Mouse (Mus musculus) hindbrain, embryonic 11.5 days (tissue): ENCODE data around the gene Slc35g2. TPM values are rescaled to one million over a fixed set of nuclear protein-coding genes. Genes with fewer than 3 reads are reported as not detected.

Experiments
- ATAC-seq: fragments of 200-750 bp; cut with Nextera tagmentation; 2 replicates; pipeline ENCODE4 v1.8.0; 2017; ENCODE audit warnings: mild to moderate bottlenecking, moderate TSS enrichment, moderate library complexity; ENCODE audit not compliant: low FRiP score
- DNase-seq: peaks from one replicate; pipeline ENCODE4 v3.0.0-alpha.2; 2015; ENCODE audit warnings: low spot score
- H3K27ac ChIP-seq: fragments of 300-500 bp; sonication (generic); 2 replicates; pipeline ENCODE4 v1.5.1; 2014; ENCODE audit warnings: mild to moderate bottlenecking, low read depth, low read length
- H3K27me3 ChIP-seq: fragments of 300-500 bp; sonication (generic); 2 replicates; pipeline ENCODE4 v1.6.1; 2014; ENCODE audit warnings: mild to moderate bottlenecking, low read length, moderate library complexity, mixed read lengths; ENCODE audit not compliant: control insufficient read depth, insufficient read depth
- H3K36me3 ChIP-seq: fragments of 300-500 bp; sonication (generic); 2 replicates; pipeline ENCODE4 v1.6.1; 2014; ENCODE audit warnings: mild to moderate bottlenecking, low read length, moderate library complexity, mixed read lengths; ENCODE audit not compliant: control insufficient read depth, insufficient read depth
- H3K4me1 ChIP-seq: fragments of 300-500 bp; sonication (generic); replicated peaks from 2 replicates; pipeline ENCODE4 v1.6.1; 2014; ENCODE audit warnings: low read length, mixed read lengths; ENCODE audit not compliant: control insufficient read depth, insufficient read depth
- H3K4me2 ChIP-seq: fragments of 300-500 bp; sonication (generic); replicated peaks from 2 replicates; pipeline ENCODE4 v1.6.1; 2014; ENCODE audit warnings: mild to moderate bottlenecking, low read depth, low read length
- H3K4me3 ChIP-seq: fragments of 300-500 bp; sonication (generic); 2 replicates; pipeline ENCODE4 v1.5.1; 2014; ENCODE audit warnings: low read depth, low read length
- H3K9ac ChIP-seq: fragments of 300-500 bp; sonication (generic); 2 replicates; pipeline ENCODE4 v1.6.1; 2014; ENCODE audit warnings: low read depth, low read length
- H3K9me3 ChIP-seq: fragments of 300-500 bp; sonication (generic); 2 replicates; pipeline ENCODE4 v1.6.1; 2016; ENCODE audit warnings: low read length; ENCODE audit not compliant: control insufficient read depth
- WGBS: fragments of 180-500 bp; shearing (Covaris S2); extraction: QIAGEN DNeasy Blood & Tissue Kit; methylation state at CpG from one replicate; pipeline ENCODE4 v1.1.7; 2014; 5-methylcytosine and 5-hydroxymethylcytosine counted together
- polyA plus RNA-seq: library from polyadenylated mRNA; unstranded; fragments of >200 nt; fragmentation: Nextera tagmentation; extraction: Ambion mirVana; gene quantifications from 2 replicates; pipeline ENCODE4 v1.2.1, GENCODE M21; 2014

Slc35g2 gene
- polyA plus RNA-seq, 1 experiment from 2014 or later, result 5.9 TPM

DNA sequence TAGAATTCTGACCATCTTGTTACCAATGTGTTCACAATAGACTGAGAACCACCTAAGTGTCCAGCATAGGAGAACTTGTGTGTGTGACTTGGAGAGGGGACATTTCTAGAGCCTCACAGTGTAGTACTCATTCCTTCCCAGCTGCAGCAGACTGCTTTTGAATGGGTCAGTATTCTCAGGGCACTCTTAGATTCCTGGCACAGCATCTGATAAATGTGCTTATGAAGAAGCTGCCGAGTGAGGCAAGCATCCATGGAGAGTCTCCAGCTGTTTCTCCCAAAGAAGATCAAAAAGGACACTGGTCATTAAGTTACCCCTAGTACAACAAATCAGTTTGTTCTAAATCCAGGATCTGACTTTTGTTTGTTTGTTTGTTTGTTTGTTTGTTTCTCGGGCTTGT lies 2.4 kb upstream of the Slc35g2 start:
- H3K9me3 ChIP-seq, result no peaks in the 10 kb centered on the region
- H3K36me3 ChIP-seq, result no peaks in the 10 kb centered on the region
- no peaks in the 10 kb centered on the region for H3K27me3 ChIP-seq
- peaks cover 2% of the 10 kb centered on the region; the same call in 1 of the 2 replicates for H3K4me1 ChIP-seq
- no peak overlapping the region for H3K4me3 ChIP-seq
- DNase-seq (no peak), ATAC-seq (no peak)
- H3K4me2 ChIP-seq, result no peak overlapping the region
- no peak overlapping the region for H3K27ac ChIP-seq
- H3K9ac ChIP-seq, result no peak overlapping the region
- WGBS, result 83% methylated on average over 2 of the region's 2 CpGs

DNA sequence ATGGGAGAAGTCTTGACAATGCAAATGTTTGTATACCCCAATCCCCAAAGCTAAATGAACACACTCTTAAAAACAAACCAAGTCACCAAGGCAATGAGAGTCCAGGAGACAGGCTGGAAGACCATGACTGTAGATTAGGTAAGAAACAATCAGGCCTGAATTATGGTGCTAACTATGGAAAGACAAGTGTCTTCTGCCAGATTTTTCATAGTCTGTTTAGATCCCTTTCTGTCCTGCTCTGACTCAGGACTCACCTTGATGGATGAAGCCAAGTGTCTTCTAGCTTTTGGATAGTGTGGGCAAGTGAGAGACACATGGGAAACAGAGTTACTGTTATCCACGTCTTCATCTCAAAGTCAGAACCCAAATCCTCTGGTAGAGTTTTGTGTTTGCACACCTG lies 621 bp upstream of the Slc35g2 start:
- Histone ChIP-seq H3K27me3 (no peaks in the 10 kb centered on the region), H3K4me3 (no peak overlapping the region), H3K36me3 (no peaks in the 10 kb centered on the region), H3K4me2 (no peak overlapping the region; the same call in 1 of the 2 replicates), H3K27ac (no peak overlapping the region), H3K9ac (no peak overlapping the region), H3K9me3 (no peaks in the 10 kb centered on the region), H3K4me1 (peaks cover 2% of the 10 kb centered on the region; the same call in 1 of the 2 replicates)
- WGBS, result 78% methylated on average over 1 of the region's 1 CpGs
- ATAC-seq (peak; percentile 5; the same call in 1 of the 2 replicates), DNase-seq (no peak)

DNA sequence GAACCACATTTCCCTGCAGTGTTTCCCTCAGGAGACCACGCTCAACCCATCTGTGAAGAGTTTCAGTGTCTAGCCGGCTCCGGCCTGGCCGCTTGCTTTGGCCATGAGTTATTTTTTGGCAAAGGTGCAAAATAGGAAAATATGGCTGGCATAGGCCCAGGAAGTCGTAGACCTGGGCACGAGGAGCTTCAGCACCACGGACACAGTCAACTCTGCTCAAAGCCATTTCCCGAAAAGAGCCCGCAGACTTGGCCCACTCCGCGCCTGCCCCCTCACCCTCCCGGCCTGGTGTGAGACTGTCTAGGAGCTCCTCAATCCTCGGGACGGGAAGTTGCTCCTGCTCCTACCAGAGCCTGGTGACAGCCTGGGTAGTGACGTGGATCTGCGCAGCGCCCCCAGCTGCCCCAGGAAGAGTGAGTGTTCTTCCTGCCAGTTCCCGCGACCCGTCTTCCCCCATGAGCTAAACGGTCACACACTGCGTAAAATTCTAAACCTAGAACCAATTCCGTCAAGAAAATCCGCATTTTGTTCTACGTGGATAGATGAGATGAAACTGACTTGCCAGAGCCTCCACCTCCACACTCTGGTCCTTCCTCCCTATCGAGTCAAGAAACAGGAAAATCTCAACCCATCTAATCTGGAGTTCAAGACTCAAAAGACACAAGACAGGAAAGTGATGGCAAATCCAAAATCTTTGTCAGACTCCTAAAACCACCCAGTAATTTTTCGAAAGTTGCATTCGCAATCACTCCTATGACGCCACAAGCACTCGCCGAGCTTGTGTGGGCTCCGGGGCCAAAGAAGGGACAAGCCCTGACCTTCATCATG lies 878 bp downstream of the Slc35g2 start:
- H3K4me2 ChIP-seq, result peak overlapping the region; percentile 94
- H3K9ac ChIP-seq, result peak overlapping the region; percentile 56
- no peaks in the 10 kb centered on the region for H3K9me3 ChIP-seq
- ATAC-seq, result peak; percentile 61; the same call in 1 of the 2 replicates
- H3K36me3 ChIP-seq, result no peaks in the 10 kb centered on the region
- H3K4me1 ChIP-seq, result peaks cover 2% of the 10 kb centered on the region; the same call in 1 of the 2 replicates
- no peaks in the 10 kb centered on the region for H3K27me3 ChIP-seq
- peak overlapping the region; percentile 66 for H3K4me3 ChIP-seq
- no peak overlapping the region for H3K27ac ChIP-seq
- DNase-seq, result peak; percentile 65
- WGBS, result 8% methylated on average over 32 of the region's 32 CpGs

DNA sequence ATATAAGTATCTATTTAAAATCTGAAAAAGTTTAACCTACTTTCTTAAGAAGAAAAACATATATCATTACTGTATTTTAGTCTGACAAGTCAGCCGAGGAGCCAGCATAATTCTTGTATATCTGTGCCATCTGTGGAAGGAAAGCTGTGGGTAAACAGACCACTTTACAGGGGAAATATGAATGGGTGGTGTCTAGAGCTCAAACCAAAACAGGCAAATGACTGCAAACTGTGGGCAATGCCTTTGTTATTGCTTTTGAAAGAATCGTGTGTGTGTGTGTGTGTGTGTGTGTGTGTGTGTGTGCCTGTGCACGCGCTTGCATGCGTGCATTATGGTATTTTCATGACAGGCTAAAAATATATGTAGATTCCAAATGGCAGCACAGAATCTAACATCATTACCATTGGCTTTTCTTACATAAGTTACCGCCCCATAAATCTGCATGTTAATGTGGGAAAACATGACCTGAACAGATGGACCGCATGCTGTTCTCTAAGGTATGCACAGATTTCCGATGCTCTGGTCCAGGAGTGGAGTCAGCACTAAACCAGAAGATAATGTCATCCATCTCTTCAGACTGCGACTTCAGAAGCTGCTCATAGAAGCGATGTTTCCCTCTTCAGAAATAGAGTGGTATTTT lies 10.5 kb downstream of the Slc35g2 start:
- no peak overlapping the region for H3K4me3 ChIP-seq
- H3K9me3 ChIP-seq, result no peaks in the 10 kb centered on the region
- H3K4me1 ChIP-seq, result no peaks in the 10 kb centered on the region
- no peaks in the 10 kb centered on the region for H3K36me3 ChIP-seq
- H3K9ac ChIP-seq, result no peak overlapping the region
- H3K4me2 ChIP-seq, result no peak overlapping the region
- DNase-seq (no peak), ATAC-seq (no peak)
- 88% methylated on average over 10 of the region's 10 CpGs for WGBS
- H3K27me3 ChIP-seq, result no peaks in the 10 kb centered on the region
- no peak overlapping the region for H3K27ac ChIP-seq

DNA sequence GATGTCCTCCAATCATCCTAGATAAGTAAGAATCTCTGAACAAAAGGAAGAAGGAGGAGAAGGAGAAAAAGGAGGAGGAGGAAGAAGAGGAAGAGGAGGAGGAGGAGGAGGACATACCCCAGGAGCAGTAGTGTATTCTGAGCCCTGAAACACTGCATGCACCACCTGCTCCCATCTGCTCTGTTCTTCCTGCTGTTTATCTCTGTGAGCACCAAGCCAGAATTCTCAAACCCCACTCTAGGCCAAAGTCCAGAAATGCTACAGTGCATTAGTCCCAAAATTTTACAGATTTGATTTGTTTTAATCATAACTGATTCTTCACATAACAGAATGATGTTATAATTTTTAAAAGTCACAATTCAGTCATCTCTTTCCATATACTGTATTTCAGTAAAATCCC lies 11.9 kb downstream of the Slc35g2 start:
- no peaks in the 10 kb centered on the region for H3K36me3 ChIP-seq
- no peak for ATAC-seq
- no peaks in the 10 kb centered on the region for H3K9me3 ChIP-seq
- H3K9ac ChIP-seq, result no peak overlapping the region
- no peak overlapping the region for H3K4me3 ChIP-seq
- no peaks in the 10 kb centered on the region for H3K4me1 ChIP-seq
- H3K4me2 ChIP-seq, result no peak overlapping the region
- no peak overlapping the region for H3K27ac ChIP-seq
- no peak for DNase-seq
- no peaks in the 10 kb centered on the region for H3K27me3 ChIP-seq

DNA sequence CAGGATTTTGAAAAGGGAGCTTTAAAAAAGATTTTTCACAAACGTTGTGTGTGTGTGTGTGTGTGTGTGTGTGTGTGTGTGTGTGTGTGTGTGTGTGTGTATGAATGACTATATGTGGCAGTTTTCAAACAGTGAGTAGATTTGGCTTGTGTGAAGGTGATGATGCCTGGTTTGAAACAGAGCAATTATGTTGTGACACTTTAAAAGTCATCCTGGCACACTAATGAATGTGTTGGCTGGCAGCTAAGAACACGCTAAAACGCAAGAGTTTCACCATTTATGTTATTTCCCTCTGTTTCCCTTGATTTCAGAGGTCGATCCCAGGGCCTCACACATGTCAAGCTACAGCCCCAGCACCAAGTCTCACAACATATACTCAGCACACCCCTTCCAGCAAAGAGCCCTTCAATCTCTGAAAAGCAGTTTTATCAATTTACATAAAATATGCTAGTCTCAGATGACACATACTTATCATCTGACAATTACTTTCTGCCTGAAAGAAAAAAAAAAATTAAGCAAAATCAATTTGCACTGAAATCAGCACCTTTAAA lies 12.8 kb downstream of the Slc35g2 start:
- no peaks in the 10 kb centered on the region for H3K4me1 ChIP-seq
- no peak overlapping the region for H3K9ac ChIP-seq
- ATAC-seq, result no peak
- H3K4me2 ChIP-seq, result no peak overlapping the region
- 82% methylated on average over 4 of the region's 4 CpGs for WGBS
- H3K9me3 ChIP-seq, result no peaks in the 10 kb centered on the region
- H3K36me3 ChIP-seq, result no peaks in the 10 kb centered on the region
- H3K4me3 ChIP-seq, result no peak overlapping the region
- no peak for DNase-seq
- no peaks in the 10 kb centered on the region for H3K27me3 ChIP-seq
- no peak overlapping the region for H3K27ac ChIP-seq

DNA sequence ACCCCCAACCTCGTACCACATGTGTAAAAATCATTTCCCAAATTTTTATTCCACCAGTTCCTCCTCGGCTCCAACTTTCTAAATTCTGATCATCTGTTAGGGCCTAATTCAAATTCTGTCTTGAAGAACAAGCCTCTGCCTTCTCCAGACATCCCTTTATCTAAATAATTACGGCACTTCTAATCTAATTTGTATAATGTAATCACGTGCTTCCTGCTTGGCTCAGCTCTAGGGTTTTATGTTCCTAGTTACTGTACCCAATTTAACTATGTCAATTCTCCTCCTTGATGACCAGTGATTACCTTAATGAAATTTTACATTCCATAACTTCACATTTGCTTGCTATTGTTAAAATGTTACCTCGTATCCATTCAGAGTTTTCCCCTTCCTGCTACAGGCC lies 15.2 kb downstream of the Slc35g2 start:
- no peaks in the 10 kb centered on the region for H3K36me3 ChIP-seq
- WGBS, result 81% methylated on average over 5 of the region's 5 CpGs
- no peak for DNase-seq

DNA sequence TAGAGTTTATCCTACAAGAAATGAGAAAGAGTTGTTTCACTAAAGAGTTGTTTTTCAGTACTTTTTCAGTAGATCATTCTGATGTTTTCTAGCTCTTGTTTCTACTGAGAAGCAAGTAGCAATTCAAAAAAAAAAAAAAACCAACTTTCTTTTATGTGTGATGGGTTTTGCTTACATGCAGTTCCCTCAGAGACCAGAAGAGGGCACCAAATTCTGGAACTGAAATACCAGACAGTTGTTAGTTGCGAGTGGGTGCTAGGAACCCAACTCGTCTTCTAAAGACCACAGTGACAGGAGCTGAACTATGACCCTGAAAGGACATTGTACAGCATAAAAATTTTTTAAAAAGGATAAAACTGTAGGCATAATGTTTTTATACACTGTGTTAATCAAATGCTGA lies 22.6 kb downstream of the Slc35g2 start:
- H3K4me1 ChIP-seq, result peaks cover 2% of the 10 kb centered on the region; the same call in 1 of the 2 replicates
- WGBS, result 90% methylated on average over 2 of the region's 2 CpGs
- ATAC-seq (no peak), DNase-seq (peak; percentile 45)
- no peak overlapping the region for H3K4me3 ChIP-seq
- no peaks in the 10 kb centered on the region for H3K36me3 ChIP-seq
- no peak overlapping the region for H3K9ac ChIP-seq
- no peaks in the 10 kb centered on the region for H3K9me3 ChIP-seq
- H3K27ac ChIP-seq, result no peak overlapping the region
- H3K27me3 ChIP-seq, result no peaks in the 10 kb centered on the region
- H3K4me2 ChIP-seq, result no peak overlapping the region

More for the DNA sequence above, 15.2 kb downstream of the Slc35g2 start:
- H3K4me1 ChIP-seq, result no peaks in the 10 kb centered on the region
- ATAC-seq, result no peak
- H3K27ac ChIP-seq, result no peak overlapping the region
- H3K27me3 ChIP-seq, result no peaks in the 10 kb centered on the region
- no peak overlapping the region for H3K4me3 ChIP-seq
- H3K9ac ChIP-seq, result no peak overlapping the region
- no peak overlapping the region for H3K4me2 ChIP-seq
- H3K9me3 ChIP-seq, result no peaks in the 10 kb centered on the region
